Mouse (Mus musculus): Measurements from ENCODE around the gene Cby1.

The Cby1 gene

DNA sequence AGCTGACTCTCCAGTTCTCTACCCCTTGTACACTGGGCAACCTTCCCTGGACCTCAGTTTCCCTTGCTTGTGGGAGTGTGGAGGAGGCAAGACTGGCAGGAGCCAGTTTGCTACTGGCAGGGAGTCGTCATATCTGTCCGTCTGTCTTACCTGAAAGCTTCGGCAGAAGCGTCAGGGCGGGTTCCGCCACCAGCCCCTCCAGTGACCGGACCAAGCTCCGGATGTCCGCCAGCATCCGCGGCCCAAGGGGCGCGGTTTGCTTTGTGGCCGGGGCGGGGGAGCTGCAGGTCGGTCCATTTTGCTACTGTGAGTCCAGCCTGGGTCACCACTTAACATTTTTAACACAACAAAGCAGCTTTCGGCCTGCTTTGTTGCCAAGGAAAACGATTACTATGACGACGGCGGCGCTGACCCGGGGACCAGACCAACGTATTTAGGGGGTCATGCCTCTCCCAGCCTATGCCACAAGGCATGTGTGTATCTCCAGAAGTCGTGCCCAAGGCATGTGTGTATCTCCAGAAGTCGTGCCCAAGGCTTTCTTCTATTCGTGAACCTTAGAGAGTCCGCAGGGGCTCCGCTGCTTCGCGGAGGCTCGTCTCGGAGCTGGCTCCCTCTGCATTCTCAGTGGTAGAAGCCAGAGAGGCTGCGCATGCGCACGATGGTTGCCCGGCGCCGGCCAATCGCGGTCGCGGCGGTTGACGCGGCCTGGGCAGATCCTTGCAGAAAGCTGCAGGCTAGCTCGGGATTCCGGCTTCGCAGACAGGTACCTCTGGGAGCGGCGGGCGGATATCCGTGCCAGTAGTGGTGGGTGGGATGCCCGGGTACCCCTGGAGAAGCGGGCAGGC is at the start of gene Cby1, which contains the start of gene Fam227a:
TSS of gene Cby1 (plus strand) at position 669 of the 845 bp plus-strand sequence.
TSS of gene Fam227a (minus strand) at position 426 of the 845 bp plus-strand sequence.
- DNase-seq: peak; percentile 98

DNA sequence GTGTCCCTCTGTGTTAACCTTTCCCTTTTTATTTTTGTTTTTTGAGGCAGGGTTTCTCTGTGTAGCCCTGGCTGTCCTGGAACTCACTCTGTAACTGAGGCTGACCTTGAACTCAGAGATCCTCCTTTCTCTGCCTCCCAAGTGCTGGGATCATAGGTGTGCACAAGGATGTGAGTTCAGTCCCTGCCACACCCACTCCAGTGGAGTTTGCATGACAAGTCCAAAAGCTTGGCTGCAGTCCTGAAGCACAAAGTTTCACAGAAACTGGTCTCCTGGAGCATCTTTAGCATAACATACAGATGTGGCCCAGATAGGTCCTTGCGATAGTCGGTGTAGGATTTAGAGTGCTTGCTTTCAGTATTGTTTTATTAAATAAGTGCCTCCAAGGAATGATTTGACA is 49.8 kb upstream of the Cby1 start:
- no peak for DNase-seq

DNA sequence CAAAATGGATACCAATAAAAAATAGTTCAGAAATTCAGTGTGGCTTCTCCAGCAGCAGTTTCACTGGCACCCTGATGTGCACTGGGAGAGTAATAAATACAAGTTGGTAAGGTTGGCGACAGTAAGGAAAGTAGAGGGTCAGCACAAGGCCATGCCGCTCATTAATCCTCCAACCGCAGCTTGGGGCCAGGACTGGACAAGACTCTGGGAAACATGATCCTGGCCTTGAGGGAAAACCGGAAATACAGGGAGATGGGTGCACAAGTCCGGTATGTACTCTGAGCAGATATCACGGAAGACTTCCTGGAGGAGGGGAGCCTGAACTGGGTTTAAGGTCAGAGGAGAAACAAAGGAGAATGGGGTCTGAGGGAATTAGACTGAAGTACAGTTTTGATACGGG is 43.5 kb upstream of the Cby1 start:
- DNase-seq: no peak

DNA sequence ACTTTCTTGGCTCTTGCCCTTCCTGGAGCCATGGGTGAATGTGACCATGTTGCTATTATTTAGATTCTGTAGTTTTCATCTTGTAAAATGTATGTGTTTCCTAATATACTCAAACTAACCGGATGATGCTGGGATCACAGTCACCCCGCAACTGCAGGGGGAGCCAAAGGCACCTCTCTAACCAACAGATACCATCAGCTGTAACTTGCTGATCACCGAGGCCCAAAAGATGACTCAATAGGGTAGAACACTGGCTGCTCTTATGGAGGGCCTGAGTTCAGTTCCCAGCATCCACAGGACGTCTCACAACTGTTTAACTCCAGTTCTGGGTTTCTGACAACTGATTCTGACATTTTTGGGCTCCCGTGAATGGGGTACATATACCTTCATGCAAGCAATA is 42.3 kb upstream of the Cby1 start:
- DNase-seq: no peak

DNA sequence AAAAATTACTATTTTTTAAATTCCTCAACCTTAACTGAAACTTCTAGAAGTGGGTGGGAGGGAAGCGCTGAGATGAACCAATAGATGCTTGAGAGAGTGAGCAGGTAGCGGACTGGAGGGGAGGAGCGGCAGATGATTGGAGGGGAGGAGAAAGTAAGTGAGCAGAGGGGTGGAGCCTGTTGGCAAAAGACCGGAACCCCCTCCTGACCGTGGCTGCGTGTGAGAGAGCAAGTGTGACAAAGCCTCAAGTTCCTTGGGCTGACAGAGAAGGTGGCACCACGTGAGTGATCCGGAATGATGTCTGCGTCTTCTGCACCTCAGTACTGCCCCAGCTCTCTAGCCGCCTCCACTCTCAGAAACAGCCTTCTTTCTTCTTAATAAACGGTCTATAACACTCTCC is 41.9 kb upstream of the Cby1 start:
- DNase-seq: no peak

- DNase-seq: no peak
Observed at GRCm38 (mm10) chr15:79618456-79618855, 40.5 kb upstream of the Cby1 start.

GRCm38 (mm10) chr15:79619770-79620414 is 39.1 kb upstream of the Cby1 start:
- no peak for DNase-seq

GRCm38 (mm10) chr15:79630471-79630870 is 28.5 kb upstream of the Cby1 start:
- DNase-seq: no peak

DNA sequence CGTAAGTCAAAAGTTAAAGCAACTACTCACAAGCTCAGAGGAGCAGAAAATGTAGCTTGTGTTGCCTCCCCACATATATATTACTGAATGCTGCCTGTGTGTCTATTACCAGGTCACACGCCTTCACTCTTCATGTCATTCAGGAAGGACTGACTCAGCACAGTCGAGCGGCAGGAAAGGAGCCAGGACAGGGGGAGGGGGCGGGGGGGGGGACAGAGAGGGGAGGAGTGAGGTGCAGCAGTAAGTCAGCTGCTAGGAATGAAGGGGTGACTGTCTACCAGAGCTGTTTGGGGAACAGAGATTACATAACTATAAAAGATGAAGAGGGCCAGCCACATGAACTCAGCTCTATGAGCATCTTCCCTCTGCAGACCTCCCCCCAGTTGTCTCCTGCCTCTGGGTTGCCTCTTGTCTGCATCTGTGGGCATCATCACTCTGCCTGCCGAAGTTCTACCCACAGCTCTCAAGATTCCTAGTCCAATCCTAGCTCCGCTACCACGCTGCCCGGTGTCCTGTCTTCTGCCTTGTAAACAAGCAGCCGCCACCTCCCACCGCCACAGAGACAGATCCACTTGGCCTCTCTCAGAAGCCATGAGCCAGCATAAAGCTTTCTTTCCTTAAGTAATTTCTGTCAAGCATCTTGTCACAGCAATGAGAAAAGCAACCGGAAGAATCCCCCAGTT is 17.7 kb upstream of the Cby1 start:
- no peak for DNase-seq

- DNase-seq: no peak
Observed at GRCm38 (mm10) chr15:79645483-79645882, 13.5 kb upstream of the Cby1 start.

DNA sequence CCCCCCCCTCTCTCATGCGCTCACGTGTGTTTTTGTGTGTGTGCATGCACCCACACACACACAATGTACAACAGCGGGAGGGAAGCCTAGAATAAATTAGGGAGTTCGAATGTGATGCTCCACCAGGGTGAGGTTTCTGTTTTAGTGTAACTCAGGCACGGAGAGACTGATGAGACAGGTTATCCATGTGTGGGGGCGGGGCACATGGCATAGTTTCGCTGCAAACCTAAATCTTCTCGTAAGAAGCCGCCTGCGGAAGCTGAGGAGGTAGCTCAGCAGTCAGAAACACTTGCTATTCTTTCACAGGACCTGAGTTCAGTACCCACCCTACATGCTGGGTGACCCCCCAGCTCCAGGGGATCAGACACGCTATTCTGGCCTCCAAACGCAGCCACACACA is 10.9 kb upstream of the Cby1 start:
- DNase-seq: no peak

DNA sequence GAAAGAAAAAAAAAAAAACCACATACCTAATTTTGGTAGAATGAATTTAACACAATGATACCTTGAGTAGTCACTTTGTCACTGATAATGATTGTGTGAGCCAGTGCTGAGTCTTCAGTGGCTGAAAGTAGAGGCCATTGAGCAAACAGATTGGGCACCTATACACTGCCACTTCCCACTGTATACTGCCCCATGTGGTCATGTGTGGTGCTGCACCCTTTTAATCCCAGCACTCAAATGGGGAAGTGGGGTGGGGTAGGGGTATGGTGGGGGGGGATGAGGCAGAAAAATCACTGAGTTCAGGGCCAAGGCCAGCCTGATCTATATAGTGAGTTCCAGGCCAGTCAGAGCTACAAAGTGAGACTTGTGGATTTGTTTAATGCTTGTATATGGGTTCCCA is 8.4 kb upstream of the Cby1 start:
- peak; percentile 55 to 81 for DNase-seq

DNA sequence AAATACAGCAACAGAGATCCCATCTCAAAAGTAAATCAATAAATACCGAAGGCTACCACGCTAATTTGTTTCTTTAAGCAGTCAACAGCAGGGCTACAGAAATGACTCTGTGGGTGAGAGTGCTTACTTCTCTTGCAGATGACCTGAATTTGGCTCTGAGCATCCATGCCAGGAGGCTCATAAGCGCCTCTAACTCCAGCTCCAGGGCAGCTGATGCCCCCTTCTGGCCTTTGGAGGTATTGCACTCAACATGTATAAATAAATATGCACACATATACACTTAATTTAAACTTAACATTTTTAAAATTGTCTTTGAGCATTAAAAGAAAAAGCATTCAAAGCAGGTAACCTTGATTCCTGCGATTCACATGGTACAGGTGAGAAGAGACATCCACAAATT is 7.5 kb upstream of the Cby1 start:
- peak; percentile 38 to 63 for DNase-seq

DNA sequence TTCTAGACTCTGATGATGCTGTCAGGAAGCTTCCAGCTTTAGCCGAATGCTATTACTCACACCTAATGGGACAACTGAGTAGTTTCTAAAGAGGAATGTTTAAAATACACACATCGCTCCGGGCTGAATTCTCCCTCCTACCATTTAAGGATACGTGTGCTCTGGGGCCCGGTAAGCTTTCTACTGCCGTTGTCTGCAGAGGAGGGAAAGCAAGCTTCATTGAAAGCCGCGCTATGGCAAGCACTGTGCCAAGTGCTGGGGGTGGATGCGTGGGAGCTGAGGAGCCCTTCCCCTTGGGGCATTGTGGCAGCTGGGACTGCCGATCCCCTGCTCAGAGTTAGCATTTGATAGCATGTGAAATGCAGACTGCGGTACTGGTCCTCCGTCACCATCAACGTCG is 2.5 kb upstream of the Cby1 start:
- DNase-seq: no peak

GRCm38 (mm10) chr15:79657837-79658530 is 1.0 kb upstream of the Cby1 start:
- DNase-seq: peak; percentile 92 to 96

GRCm38 (mm10) chr15:79661852-79662251 is 2.9 kb downstream of the Cby1 start:
- peak; percentile 42 to 73 for DNase-seq

DNA sequence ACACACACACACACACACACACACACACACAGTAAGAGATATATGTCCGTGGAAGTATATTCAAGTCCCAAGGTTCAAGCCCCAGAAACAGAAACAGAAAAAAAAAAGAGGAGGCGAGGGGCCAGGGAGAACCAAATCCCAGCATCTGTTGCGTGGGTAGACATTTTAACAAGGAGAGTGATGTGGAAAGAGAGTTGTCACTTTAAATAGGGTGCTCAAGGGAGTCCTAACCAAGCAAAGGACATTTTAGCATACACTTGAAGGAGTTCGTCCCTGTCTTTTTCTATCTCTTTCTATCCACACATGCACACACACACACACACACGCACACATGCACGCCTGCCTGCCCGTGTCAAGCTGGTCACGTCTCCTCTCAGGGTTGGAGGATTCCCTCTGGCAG is 5.7 kb downstream of the Cby1 start:
- no peak for DNase-seq

DNA sequence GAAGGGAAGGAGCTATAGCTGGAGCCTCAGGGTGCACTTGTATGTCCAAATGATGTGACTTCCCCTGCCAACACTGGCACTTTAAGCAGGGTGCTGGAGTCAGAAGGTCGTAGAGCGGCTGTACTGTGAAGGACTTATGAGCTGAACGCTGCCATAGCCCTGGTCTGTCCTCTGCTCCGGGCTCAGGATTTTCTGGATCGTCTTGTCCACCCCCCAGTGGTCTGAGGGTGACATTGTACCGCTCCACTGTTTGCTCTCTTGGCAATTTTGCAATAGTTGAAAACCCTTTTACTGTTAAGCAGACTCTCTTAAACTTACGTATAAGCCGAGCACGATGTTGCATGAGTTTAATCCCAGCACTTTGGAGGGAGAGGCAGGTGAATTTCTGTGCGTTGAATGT is 10.2 kb downstream of the Cby1 start:
- DNase-seq: no peak

GRCm38 (mm10) chr15:79670249-79670971 is 11.4 kb downstream of the Cby1 start, which contains the start of gene Tomm22:
Tomm22 (plus strand) TSS chr15:79670861.
- DNase-seq: peak; percentile 91

GRCm38 (mm10) chr15:79670972-79671299 is 11.9 kb downstream of the Cby1 start:
- DNase-seq: no peak

GRCm38 (mm10) chr15:79671828-79672348 is 12.9 kb downstream of the Cby1 start:
- peak in 1 of 2 experiments; percentile 47 for DNase-seq

- no peak for DNase-seq
Observed at GRCm38 (mm10) chr15:79677936-79678335, 18.9 kb downstream of the Cby1 start.

Data from cerebellum, postnatal 14 days (tissue).